Mouse (Mus musculus) heart, embryonic 10.5 days (tissue): ENCODE results near the gene Ada. TPM values are rescaled to one million over a fixed set of nuclear protein-coding genes. Genes with fewer than 3 reads are reported as not detected.

Experiments used
- DNase-seq: peaks from one replicate; pipeline ENCODE4 v3.0.0-alpha.2; 2017; ENCODE audit warnings: low spot score
- H3K27ac ChIP-seq: fragments of 300-500 bp; sonication (generic); 2 replicates; pipeline ENCODE4 v1.5.1; 2016; ENCODE audit warnings: mild to moderate bottlenecking
- H3K27me3 ChIP-seq: fragments of 300-500 bp; sonication (generic); 2 replicates; pipeline ENCODE4 v1.6.1; 2016; ENCODE audit warnings: mild to moderate bottlenecking; ENCODE audit not compliant: poor library complexity, insufficient read depth, severe bottlenecking
- H3K36me3 ChIP-seq: fragments of 300-500 bp; sonication (generic); 2 replicates; pipeline ENCODE4 v1.6.1; 2016; ENCODE audit warnings: mild to moderate bottlenecking, moderate library complexity
- H3K4me1 ChIP-seq: fragments of 300-500 bp; sonication (generic); 2 replicates; pipeline ENCODE4 v1.6.1; 2016; ENCODE audit warnings: mild to moderate bottlenecking
- H3K4me3 ChIP-seq: fragments of 300-500 bp; sonication (generic); 2 replicates; pipeline ENCODE4 v1.5.1; 2016; ENCODE audit warnings: mild to moderate bottlenecking, moderate library complexity
- H3K9me3 ChIP-seq: fragments of 300-500 bp; sonication (generic); 2 replicates; pipeline ENCODE4 v1.6.1; 2016; ENCODE audit warnings: mild to moderate bottlenecking, moderate library complexity
- WGBS: fragments of 180-500 bp; shearing (Covaris S2); methylation state at CpG from one replicate; pipeline ENCODE4 v1.1.7; 2016; 5-methylcytosine and 5-hydroxymethylcytosine counted together
- polyA plus RNA-seq: library from polyadenylated mRNA; unstranded; fragments of >200 nt; fragmentation: Nextera tagmentation; extraction: Ambion mirVana; gene quantifications from 2 replicates; pipeline ENCODE4 v1.2.1, GENCODE M21; 2016

Ada gene
- 5.1 and 8.2 TPM in 2 replicates for polyA plus RNA-seq

- WGBS: 2% methylated on average over 53 of the region's 57 CpGs
- peak within 1 kb of the TSS; percentile 66 for H3K4me3 ChIP-seq
- peak within 1 kb of the TSS; percentile 76 for H3K27ac ChIP-seq
- H3K4me1 ChIP-seq: peaks cover 23% of the 10 kb centered on the region
- DNase-seq: peak; percentile 79
- H3K9me3 ChIP-seq: no peaks in the 10 kb centered on the region
- H3K36me3 ChIP-seq: no peaks in the 10 kb centered on the region
- peaks cover 58% of the 10 kb centered on the region for H3K27me3 ChIP-seq
Observed at GRCm38 (mm10) chr2:163749647-163750611, at the start of gene Ada. Gene Ada, minus strand, starts transcription at chr2:163750239.

- Histone ChIP-seq H3K4me1 (no peaks in the 10 kb centered on the region), H3K27me3 (no peaks in the 10 kb centered on the region), H3K36me3 (no peaks in the 10 kb centered on the region), H3K4me3 (no peak overlapping the region), H3K9me3 (no peaks in the 10 kb centered on the region; the same call in 1 of the 2 replicates), H3K27ac (no peak overlapping the region)
- WGBS: 69% methylated on average over 7 of the region's 7 CpGs
- no peak for DNase-seq
Observed at GRCm38 (mm10) chr2:163798411-163798810, 48.4 kb upstream of the Ada start.

DNA sequence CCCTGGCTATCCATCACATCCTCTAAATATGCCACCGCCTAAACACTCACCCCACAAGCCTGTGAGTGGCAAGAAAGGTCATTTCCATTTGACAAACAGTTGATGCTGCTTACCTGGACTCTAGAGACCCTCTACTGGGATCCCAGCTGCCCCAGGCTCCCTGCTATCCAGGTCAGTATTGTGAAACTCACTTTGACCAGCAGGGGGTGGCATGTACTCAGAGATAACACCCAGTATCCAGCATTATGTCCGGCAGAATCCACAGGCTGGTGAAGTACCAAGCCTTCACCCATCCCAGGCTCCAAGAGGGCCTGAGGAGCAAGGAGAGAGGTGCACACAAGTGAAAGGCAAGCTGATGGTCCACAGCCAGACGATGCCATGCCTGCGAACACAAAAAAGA lies 38.4 kb upstream of the Ada start:
- no peak overlapping the region for H3K4me3 ChIP-seq
- H3K9me3 ChIP-seq: no peaks in the 10 kb centered on the region
- DNase-seq: no peak
- no peaks in the 10 kb centered on the region for H3K36me3 ChIP-seq
- peaks cover 5% of the 10 kb centered on the region for H3K4me1 ChIP-seq
- WGBS: 80% methylated on average over 4 of the region's 4 CpGs
- 0 out of 2 replicates have a peak, but pooled peaks cover 6% of the 10 kb centered on the region for H3K27me3 ChIP-seq
- H3K27ac ChIP-seq: no peak overlapping the region

DNA sequence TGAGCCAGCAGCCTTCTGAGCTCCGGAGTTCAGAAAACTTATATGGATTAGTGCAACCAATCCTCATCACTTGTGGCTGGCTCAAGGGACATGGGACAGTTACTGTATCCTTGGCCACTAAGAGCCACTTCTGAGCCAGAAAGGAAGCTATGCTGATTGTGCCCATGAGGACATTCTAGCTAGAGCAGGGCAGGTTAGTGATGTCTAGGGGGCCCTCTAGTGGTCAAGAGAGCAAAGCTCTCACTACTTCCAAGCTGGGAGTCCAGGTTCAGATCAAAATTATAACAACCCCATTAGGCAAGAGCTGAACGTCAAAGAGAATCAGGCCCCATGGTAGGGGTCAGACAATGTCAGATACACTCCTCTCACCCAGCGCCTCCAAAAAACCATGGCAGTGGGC lies 37.7 kb upstream of the Ada start:
- H3K36me3 ChIP-seq: no peaks in the 10 kb centered on the region
- 0 out of 2 replicates have a peak, but pooled peaks cover 6% of the 10 kb centered on the region for H3K27me3 ChIP-seq
- no peaks in the 10 kb centered on the region for H3K9me3 ChIP-seq
- peaks cover 5% of the 10 kb centered on the region for H3K4me1 ChIP-seq
- no peak overlapping the region for H3K27ac ChIP-seq
- H3K4me3 ChIP-seq: no peak overlapping the region
- 47% methylated on average over 3 of the region's 3 CpGs for WGBS
- DNase-seq: no peak

DNA sequence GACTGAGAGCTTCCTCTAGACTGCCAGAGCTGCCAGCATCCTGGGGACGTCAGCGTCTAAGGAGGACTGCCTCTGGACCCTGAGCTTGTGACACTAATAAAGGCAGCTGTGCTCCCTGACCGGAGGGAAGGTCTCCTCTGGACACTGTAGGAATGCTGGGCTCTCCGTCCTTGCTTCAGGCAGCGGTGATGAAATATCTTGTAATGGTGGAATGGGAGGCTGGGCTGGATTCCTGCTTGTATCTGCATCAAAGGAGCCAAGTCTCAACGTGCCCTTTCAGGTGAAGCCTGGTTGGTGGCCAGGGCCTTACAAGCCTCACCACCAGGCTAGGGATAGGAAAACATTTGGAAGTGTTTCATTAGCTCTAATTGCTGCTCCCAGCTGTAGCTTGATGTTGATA lies 37.0 kb upstream of the Ada start:
- no peaks in the 10 kb centered on the region for H3K36me3 ChIP-seq
- peaks cover 5% of the 10 kb centered on the region for H3K4me1 ChIP-seq
- H3K4me3 ChIP-seq: no peak overlapping the region
- no peak overlapping the region for H3K27ac ChIP-seq
- no peaks in the 10 kb centered on the region for H3K9me3 ChIP-seq
- no peak for DNase-seq
- WGBS: 86% methylated on average over 6 of the region's 6 CpGs
- 0 out of 2 replicates have a peak, but pooled peaks cover 6% of the 10 kb centered on the region for H3K27me3 ChIP-seq

- peaks cover 17% of the 10 kb centered on the region; the same call in 1 of the 2 replicates for H3K27me3 ChIP-seq
- no peak for DNase-seq
- H3K36me3 ChIP-seq: no peaks in the 10 kb centered on the region
- WGBS: 46% methylated on average over 4 of the region's 4 CpGs
- H3K4me3 ChIP-seq: no peak overlapping the region
- no peaks in the 10 kb centered on the region for H3K9me3 ChIP-seq
- peaks cover 5% of the 10 kb centered on the region for H3K4me1 ChIP-seq
- no peak overlapping the region for H3K27ac ChIP-seq
Observed at GRCm38 (mm10) chr2:163783901-163784300, 33.9 kb upstream of the Ada start.

DNA sequence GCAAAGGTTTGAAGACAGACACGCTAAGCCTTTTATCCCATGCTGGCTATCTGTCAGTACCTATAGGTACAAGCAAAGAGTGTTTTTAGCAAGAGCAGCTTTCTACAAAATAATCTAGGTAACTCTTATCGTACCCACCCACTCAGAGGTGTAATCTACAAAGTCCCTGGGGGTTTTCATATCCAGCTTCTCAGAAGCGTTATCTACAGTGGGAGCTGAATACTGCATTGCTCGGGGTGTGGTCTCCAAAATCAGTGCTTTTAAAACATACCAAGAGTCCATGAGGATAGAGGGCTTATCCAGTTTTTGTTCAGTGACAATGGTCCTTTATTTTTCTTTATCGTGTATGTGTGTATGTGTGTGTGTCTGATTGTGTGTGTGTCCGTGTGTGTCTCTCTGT lies 33.3 kb upstream of the Ada start:
- WGBS: 72% methylated on average over 6 of the region's 6 CpGs
- peaks cover 5% of the 10 kb centered on the region for H3K4me1 ChIP-seq
- H3K4me3 ChIP-seq: no peak overlapping the region

DNA sequence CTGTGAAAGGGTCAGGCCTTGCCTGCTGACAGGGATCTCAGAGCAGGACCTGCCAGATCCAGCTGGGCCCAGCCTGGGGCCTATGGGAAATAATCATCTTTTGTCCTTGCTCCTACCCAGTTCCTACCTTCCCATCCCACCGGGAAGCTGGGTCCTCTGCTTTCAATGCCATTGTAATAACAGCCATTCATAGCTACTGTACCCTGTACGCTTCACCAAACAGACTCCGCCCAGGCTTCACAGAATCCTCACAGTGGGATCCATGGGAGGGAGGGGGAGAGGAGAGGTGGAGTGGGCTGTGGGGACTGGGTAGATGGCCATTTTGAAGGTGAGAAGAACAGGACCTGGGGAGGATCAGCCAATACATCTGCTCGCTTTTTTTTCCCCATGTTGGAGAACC lies 28.9 kb upstream of the Ada start:
- Histone ChIP-seq H3K4me3 (no peak overlapping the region), H3K4me1 (peaks cover 4% of the 10 kb centered on the region), H3K9me3 (no peaks in the 10 kb centered on the region), H3K27me3 (peaks cover 46% of the 10 kb centered on the region), H3K36me3 (no peaks in the 10 kb centered on the region), H3K27ac (no peak overlapping the region)
- WGBS: 72% methylated on average over 4 of the region's 4 CpGs
- no peak for DNase-seq

More for the DNA sequence above, 33.3 kb upstream of the Ada start:
- H3K27ac ChIP-seq: no peak overlapping the region
- H3K36me3 ChIP-seq: no peaks in the 10 kb centered on the region
- no peak for DNase-seq
- H3K9me3 ChIP-seq: no peaks in the 10 kb centered on the region
- peaks cover 22% of the 10 kb centered on the region for H3K27me3 ChIP-seq

GRCm38 (mm10) chr2:163777061-163777460 lies 27.0 kb upstream of the Ada start:
- Histone ChIP-seq H3K4me1 (no peaks in the 10 kb centered on the region), H3K36me3 (no peaks in the 10 kb centered on the region), H3K27me3 (peaks cover 58% of the 10 kb centered on the region), H3K9me3 (no peaks in the 10 kb centered on the region), H3K4me3 (no peak overlapping the region), H3K27ac (no peak overlapping the region)
- DNase-seq: no peak
- WGBS: 4% methylated on average over 2 of the region's 2 CpGs

DNA sequence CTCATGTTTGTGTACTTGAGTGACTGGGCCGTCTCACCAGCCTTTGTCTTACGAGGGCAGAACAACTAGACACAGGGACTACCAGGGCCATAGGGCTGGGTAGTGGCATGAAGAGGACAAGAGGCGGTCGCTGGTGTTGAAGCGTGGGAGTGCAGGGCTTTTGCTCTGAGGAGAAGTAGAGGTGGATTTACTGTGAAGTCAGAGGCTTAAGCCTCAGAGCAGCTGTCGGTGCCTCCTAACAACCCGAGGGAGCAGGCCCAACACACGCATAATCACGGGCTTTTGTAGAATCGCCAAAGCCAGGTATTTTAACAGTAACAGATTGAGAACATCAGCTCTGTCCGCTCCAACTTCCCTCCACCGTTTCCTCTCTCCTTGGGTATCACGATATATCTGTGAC lies 26.6 kb upstream of the Ada start:
- Histone ChIP-seq H3K36me3 (no peaks in the 10 kb centered on the region), H3K4me1 (no peaks in the 10 kb centered on the region), H3K4me3 (no peak overlapping the region), H3K9me3 (no peaks in the 10 kb centered on the region), H3K27me3 (peaks cover 58% of the 10 kb centered on the region), H3K27ac (no peak overlapping the region)
- 17% methylated on average over 13 of the region's 13 CpGs for WGBS
- no peak for DNase-seq

- WGBS: 73% methylated on average over 8 of the region's 8 CpGs
Observed at GRCm38 (mm10) chr2:163770731-163771130, 20.7 kb upstream of the Ada start.

DNA sequence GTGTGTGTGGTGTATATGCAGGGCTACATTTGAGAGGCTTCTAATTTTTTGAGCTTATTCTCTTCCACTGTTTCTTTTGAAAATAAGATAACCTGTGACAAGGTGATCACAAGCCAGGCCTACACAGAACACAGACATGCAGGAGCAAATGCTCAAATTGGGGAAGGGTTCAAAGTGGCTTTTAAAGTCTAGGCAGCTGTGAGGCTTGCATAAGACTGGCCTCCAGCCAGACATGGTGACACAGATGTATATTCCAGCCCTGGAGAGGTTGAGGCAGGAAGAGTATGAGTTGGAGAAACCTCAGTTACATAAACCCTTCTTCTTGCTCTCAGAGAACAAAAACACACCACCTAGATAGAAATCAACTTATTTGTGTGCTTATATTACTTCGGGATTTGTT lies 16.9 kb upstream of the Ada start:
- Histone ChIP-seq H3K27me3 (peaks cover 13% of the 10 kb centered on the region; the same call in 1 of the 2 replicates), H3K4me1 (no peaks in the 10 kb centered on the region), H3K4me3 (no peak overlapping the region), H3K9me3 (no peaks in the 10 kb centered on the region), H3K36me3 (no peaks in the 10 kb centered on the region), H3K27ac (no peak overlapping the region)
- WGBS: 52% methylated on average over 1 of the region's 1 CpGs
- DNase-seq: no peak

More at GRCm38 (mm10) chr2:163770731-163771130, 20.7 kb upstream of the Ada start:
- no peaks in the 10 kb centered on the region for H3K36me3 ChIP-seq
- no peak overlapping the region for H3K4me3 ChIP-seq
- peaks cover 30% of the 10 kb centered on the region for H3K27me3 ChIP-seq
- no peaks in the 10 kb centered on the region for H3K9me3 ChIP-seq
- no peaks in the 10 kb centered on the region for H3K4me1 ChIP-seq
- DNase-seq: no peak
- no peak overlapping the region for H3K27ac ChIP-seq

- Histone ChIP-seq H3K9me3 (no peaks in the 10 kb centered on the region), H3K36me3 (no peaks in the 10 kb centered on the region), H3K27ac (no peak overlapping the region), H3K27me3 (peaks cover 12% of the 10 kb centered on the region; the same call in 1 of the 2 replicates), H3K4me3 (no peak overlapping the region), H3K4me1 (no peaks in the 10 kb centered on the region)
- no peak for DNase-seq
Observed at GRCm38 (mm10) chr2:163766261-163766660, 16.2 kb upstream of the Ada start.
